Comparison of ENCODE assay signal across 11 mouse cellular contexts in genomic region chr13:83740101-83740500, GRCm38 (mm10).
DNase-seq lines count a peak whose midpoint lies in the region; ATAC-seq and TF ChIP-seq lines count a peak whose summit lies in the region.
"Had no signal": no experiment of that assay in that cellular context is flagged by ENCODE, and none has a peak within 500 bp of the region (broad histone marks: within the 10 kb centered on the region; RNA-seq: fewer than 3 reads in every experiment).

No protein-coding gene starts in this region.

- TF ChIP-seq CTCF in left cerebral cortex, adult 2 months (IDR thresholded peaks at IDR 0.05) = no peak
- no peak for TF ChIP-seq CTCF in hindbrain, postnatal 0 days (IDR thresholded peaks at IDR 0.05; ENCODE audit: low read depth)

- intact Hi-C loops in left cerebral cortex, adult 2 months (cut with DNase I) = loop anchor here (2.0 kb wide), 1 partner anchor 873 kb away; no protein-coding TSS in a partner anchor

- H3K27me3 ChIP-seq in forebrain, embryonic 13.5 days = no peaks in the 10 kb centered on the region
- no peaks in the 10 kb centered on the region for H3K27me3 ChIP-seq in hindbrain, postnatal 0 days (ENCODE audit: insufficient read depth, low read length)
- no peaks in the 10 kb centered on the region for H3K27me3 ChIP-seq in neural tube, embryonic 14.5 days (ENCODE audit: control insufficient read depth, insufficient read depth, low read length)
- peaks cover 76% of the 10 kb centered on the region for H3K27me3 ChIP-seq in heart, embryonic 10.5 days (ENCODE audit: insufficient read depth, poor library complexity, severe bottlenecking)

- ATAC-seq in forebrain, embryonic 13.5 days = no peak
- no peak for ATAC-seq in hindbrain, postnatal 0 days
- ATAC-seq in neural tube, embryonic 14.5 days (ENCODE audit: low read depth) = no peak
- ATAC-seq in granulocyte monocyte progenitor cell, adult 5-6 weeks (replicated peaks; ENCODE audit: poor library complexity, severe bottlenecking) = no peak
- ATAC-seq: Patski had no signal

- no peaks in the 10 kb centered on the region for H3K9me3 ChIP-seq in forebrain, embryonic 13.5 days (replicated peaks)
- no peaks in the 10 kb centered on the region for H3K9me3 ChIP-seq in hindbrain, postnatal 0 days (ENCODE audit: low read length)
- H3K9me3 ChIP-seq in neural tube, embryonic 14.5 days (ENCODE audit: control insufficient read depth, low read length) = no peaks in the 10 kb centered on the region
- H3K9me3 ChIP-seq in heart, embryonic 10.5 days = no peaks in the 10 kb centered on the region

- peak overlapping the region; percentile 83 for H3K4me3 ChIP-seq in left cerebral cortex, adult 2 months
- H3K4me3 ChIP-seq in forebrain, embryonic 13.5 days = peak overlapping the region; percentile 72
- peak overlapping the region; percentile 62 for H3K4me3 ChIP-seq in hindbrain, postnatal 0 days (ENCODE audit: low read length)
- peak overlapping the region; percentile 90 for H3K4me3 ChIP-seq in neural tube, embryonic 14.5 days (ENCODE audit: low read depth, low read length)
- no peak overlapping the region for H3K4me3 ChIP-seq in heart, embryonic 10.5 days

- peaks cover 19% of the 10 kb centered on the region; the same call in 1 of the 2 replicates for H3K4me1 ChIP-seq in forebrain, embryonic 13.5 days
- no peaks in the 10 kb centered on the region for H3K4me1 ChIP-seq in hindbrain, postnatal 0 days (ENCODE audit: insufficient read depth, low read length)
- 0 out of 2 replicates have a peak, but pooled peaks cover 3% of the 10 kb centered on the region for H3K4me1 ChIP-seq in neural tube, embryonic 14.5 days (ENCODE audit: control insufficient read depth, insufficient read depth, low read length)
- H3K4me1 ChIP-seq in heart, embryonic 10.5 days = peaks cover 15% of the 10 kb centered on the region

- peak overlapping the region; percentile 80 for H3K27ac ChIP-seq in left cerebral cortex, adult 2 months
- H3K27ac ChIP-seq in forebrain, embryonic 13.5 days = peak overlapping the region; percentile 99
- peak overlapping the region; percentile 97 for H3K27ac ChIP-seq in hindbrain, postnatal 0 days
- peak overlapping the region; percentile 97 for H3K27ac ChIP-seq in neural tube, embryonic 14.5 days (ENCODE audit: low read depth, low read length)
- H3K27ac ChIP-seq in heart, embryonic 10.5 days = no peak overlapping the region
- H3K27ac ChIP-seq: liver, embryonic 14.5 days; macrophage had no signal

- H3K4me2 ChIP-seq in forebrain, embryonic 13.5 days = peak overlapping the region; percentile 85
- peak overlapping the region; percentile 89 for H3K4me2 ChIP-seq in hindbrain, postnatal 0 days (ENCODE audit: low read depth, low read length)
- H3K4me2 ChIP-seq in neural tube, embryonic 14.5 days (ENCODE audit: low read depth, low read length) = peak overlapping the region; percentile 89

- H3K36me3 ChIP-seq in forebrain, embryonic 13.5 days (ENCODE audit: poor library complexity, severe bottlenecking) = peaks cover 49% of the 10 kb centered on the region
- peaks cover 5% of the 10 kb centered on the region; the same call in 1 of the 2 replicates for H3K36me3 ChIP-seq in hindbrain, postnatal 0 days (ENCODE audit: insufficient read depth, low read length)
- H3K36me3 ChIP-seq in neural tube, embryonic 14.5 days (ENCODE audit: control insufficient read depth, insufficient read depth, low read length) = peaks cover 25% of the 10 kb centered on the region; the same call in 1 of the 2 replicates
- H3K36me3 ChIP-seq in heart, embryonic 10.5 days = no peaks in the 10 kb centered on the region

- DNase-seq in left cerebral cortex, adult 2 months (ENCODE audit: extremely low spot score in 1 of 2, low spot score in 2 of 2) = no peak
- DNase-seq in left cerebral cortex, adult 11 months (ENCODE audit: low spot score) = no peak
- DNase-seq in hindbrain, postnatal 0 days (ENCODE audit: low spot score) = no peak
- DNase-seq in heart, embryonic 10.5 days (ENCODE audit: low spot score) = no peak
- DNase-seq in kidney, postnatal 10 days = no peak

- WGBS in forebrain, embryonic 13.5 days = 1% methylated on average over 2 of the region's 2 CpGs
- WGBS in hindbrain, postnatal 0 days = 10% methylated on average over 2 of the region's 2 CpGs
- WGBS in neural tube, embryonic 14.5 days = 4% methylated on average over 2 of the region's 2 CpGs
- WGBS in heart, embryonic 10.5 days = 45% methylated on average over 2 of the region's 2 CpGs

- H3K9ac ChIP-seq in forebrain, embryonic 13.5 days = peak overlapping the region; percentile 99
- peak overlapping the region; percentile 85 for H3K9ac ChIP-seq in hindbrain, postnatal 0 days (replicated peaks; ENCODE audit: low read length)
- peak overlapping the region; percentile 90 for H3K9ac ChIP-seq in neural tube, embryonic 14.5 days (replicated peaks; ENCODE audit: low read depth, low read length)
- H3K9ac ChIP-seq: liver, embryonic 14.5 days had no signal
